Mouse (Mus musculus) gastrocnemius, postnatal 10 days (tissue): ENCODE data around the gene Lage3. TPM values are rescaled to one million over a fixed set of nuclear protein-coding genes. Genes with fewer than 3 reads are reported as not detected.
"Not testable (repeated sequence)": the region's sequence is repeated elsewhere in the genome, so short reads cannot be mapped to it uniquely, and the experiment has no call there.

Experiments used
- DNase-seq: peaks from one replicate; pipeline ENCODE4 v3.0.0; 2021; ENCODE audit warnings: mixed read lengths
- long read RNA-seq, 2 experiments: library from polyadenylated mRNA; stranded (forward); transcript quantifications; one replicate each; pipeline ENCODE4 v2.0.0; 2021
- total RNA-seq, 2 experiments: library from RNA; stranded (reverse); gene quantifications; 2 replicates each; pipeline ENCODE4 v1.2.3; 2021

Lage3 gene
- total RNA-seq: 10 to 100 TPM; 40.6 to 45.2 TPM
- long read RNA-seq, experiment 1, transcript Lage3-201 (3 exons, 761 nt): major isoform, 22 of 25 reads
- long read RNA-seq, experiment 1, partial matches to known transcripts: 2 of 25 reads
- long read RNA-seq, experiment 1, other reads (novel, unspliced or antisense): 1 of 25 reads
- long read RNA-seq, experiment 2, transcript Lage3-201 (3 exons, 761 nt): major isoform, 8 of 11 reads
- long read RNA-seq, experiment 2, partial matches to known transcripts: 0 of 11 reads
- long read RNA-seq, experiment 2, other reads (novel, unspliced or antisense): 2 of 11 reads

DNA sequence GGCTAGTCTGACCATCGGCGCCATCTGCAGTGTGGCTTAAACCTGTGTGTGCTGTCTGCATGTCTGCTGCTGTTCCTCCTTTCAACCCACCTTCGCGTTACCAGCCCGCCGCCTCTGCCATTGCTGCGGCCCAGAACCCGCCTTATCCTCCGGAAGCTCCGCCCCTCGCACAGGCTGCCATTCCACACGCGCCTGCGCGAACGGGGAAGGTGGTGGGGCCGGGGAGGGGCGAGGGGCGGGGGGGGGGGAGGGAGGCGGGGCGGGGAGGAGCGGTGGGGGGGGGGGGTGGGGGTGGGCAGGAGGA, at the start of gene Lage3:
Lage3 (minus strand) TSS at position 152 of the 304 bp plus-strand sequence.
- peak; percentile 70 for DNase-seq

DNA sequence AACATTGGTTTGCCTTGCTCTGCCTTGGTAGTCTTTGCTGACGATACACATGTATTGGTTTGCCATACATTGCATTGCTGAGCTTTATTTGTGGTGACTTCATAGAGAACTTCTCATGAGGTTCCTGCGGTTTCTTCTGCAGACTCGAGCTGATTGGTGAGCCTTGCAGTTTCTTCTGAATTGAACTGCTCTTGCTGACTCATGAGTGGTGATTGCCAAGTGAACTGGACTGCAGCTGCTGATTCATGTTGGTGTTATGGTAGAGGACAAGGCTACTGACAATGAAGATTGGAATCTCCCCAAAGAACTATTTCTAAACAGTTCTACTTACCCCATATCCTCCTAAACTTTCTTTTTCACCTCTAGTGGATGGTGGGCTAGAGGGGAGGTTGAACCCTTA, 46.7 kb upstream of the Lage3 start:
- DNase-seq: no peak

DNA sequence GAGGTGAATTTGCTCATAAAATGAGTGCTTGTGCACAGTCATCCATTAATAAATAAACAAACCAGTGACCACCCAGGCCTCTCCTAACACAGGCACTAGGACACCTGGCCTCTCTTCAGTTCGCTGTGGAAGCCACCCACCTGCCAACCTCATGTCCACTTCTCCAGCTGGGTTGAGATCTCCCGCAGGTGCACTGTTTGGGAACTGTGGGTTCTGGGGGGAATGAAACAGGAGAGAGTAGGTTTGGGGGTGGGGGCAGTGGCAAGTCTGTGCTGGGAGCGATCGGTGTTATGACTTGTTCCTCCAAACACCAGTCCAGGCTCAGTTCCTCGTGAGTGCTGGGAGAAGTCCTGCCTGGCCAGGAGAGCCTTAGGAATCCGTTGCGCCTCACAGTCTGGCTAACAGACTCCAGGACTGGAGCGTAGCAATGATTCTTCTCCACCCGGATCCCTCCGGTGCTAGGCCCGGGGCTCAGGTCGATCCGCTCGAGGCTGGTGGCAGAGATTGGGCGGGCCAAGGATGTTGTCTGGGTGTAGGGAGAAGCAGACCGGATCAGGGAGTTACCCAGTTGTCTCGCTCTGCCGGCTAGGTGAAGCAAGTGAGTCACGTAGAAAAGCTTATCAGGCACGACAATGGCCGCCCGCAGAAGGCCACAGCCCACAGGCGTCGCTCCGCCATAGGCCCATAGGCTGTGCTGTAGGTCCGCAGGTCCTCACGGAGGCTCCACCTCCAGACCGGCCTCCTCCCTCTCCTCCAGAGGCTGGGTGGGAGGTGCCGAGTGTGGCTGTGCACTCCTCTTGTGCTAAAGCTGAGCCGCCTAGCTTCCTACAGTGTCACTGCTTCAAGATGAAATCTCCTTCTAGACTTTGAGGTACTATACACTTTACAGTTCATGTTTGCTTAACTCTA, 39.4 kb upstream of the Lage3 start, which contains the start of the genes Fam3a and Ikbkg:
Fam3a (minus strand) TSS at position 738 of the 909 bp plus-strand sequence.
Ikbkg (plus strand) TSS at position 756 of the 909 bp plus-strand sequence.
- DNase-seq: peak; percentile 62

DNA sequence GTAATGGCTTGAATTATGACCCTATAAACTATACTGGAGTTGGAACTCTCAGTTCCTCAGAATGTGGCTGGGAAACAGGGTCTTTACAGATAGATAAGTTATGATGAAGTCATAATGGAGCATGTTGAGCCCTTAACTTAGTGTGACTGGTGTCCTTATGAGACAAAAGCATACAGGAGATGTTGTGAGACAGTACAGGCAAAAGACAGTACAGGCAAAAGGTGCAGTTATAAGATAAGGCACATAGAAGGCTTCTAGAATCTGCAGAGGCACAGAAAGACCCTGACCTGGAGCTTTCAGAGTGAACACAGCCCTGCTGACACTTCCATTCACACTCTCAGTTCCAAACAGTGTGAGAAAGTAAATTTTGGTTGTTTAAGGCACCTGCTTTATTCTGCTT, 34.7 kb upstream of the Lage3 start:
- no peak for DNase-seq

DNA sequence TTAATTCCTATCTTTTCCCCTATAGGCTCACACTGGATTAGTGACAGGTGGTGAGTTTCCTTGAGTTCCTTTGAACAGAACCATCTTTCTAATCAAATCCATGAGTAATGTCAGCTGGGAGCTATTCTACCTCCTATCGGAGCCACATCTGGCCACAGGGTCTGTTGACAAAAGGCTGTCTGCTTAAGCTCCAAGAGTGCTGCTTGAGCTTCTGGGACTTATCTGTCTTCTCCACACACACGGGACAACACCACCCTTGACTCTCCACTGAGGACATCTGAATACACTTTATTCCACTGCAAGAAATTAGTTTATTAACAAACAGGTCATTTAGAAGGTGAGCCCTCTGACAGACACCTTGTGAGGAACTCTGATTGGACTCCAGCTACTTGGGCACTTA, 31.0 kb upstream of the Lage3 start:
- DNase-seq: no peak

DNA sequence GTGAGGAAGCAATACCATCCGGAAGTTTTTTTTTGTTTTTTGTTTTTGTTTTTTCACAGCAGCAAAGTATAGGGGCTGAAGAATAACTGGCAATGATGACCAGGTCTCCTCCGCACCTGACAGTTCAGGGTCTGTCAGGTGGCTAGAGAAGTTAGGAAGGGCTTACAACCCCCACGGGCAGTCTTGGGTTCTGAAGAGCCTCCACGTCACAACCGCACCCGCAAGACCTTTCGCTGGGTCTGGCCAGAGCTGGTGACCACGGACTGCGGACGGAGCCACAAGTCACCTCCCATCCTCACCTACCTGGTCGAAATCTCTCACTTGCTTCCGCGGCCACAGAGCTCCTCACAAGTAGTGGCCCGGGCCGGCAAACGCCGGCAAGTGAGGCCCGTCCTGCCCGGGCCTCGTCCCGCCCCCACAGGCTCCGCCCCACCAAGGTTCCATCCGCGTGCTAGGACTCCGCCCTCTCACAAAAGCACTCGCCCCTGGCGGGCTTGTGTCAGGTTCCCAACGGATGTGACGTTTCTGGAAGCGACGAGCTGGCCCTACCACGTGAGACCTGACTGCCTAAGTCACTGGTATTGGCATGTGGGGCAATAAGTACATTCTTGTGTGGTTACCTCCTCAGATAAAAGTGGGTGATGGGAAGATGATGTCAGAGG, 19.6 kb upstream of the Lage3 start, which contains the start of the genes Ubl4a and Slc10a3:
Ubl4a (minus strand) TSS at position 331 of the 662 bp plus-strand sequence.
Slc10a3 (minus strand) TSS at position 462 of the 662 bp plus-strand sequence.
- peak; percentile 79 for DNase-seq

DNA sequence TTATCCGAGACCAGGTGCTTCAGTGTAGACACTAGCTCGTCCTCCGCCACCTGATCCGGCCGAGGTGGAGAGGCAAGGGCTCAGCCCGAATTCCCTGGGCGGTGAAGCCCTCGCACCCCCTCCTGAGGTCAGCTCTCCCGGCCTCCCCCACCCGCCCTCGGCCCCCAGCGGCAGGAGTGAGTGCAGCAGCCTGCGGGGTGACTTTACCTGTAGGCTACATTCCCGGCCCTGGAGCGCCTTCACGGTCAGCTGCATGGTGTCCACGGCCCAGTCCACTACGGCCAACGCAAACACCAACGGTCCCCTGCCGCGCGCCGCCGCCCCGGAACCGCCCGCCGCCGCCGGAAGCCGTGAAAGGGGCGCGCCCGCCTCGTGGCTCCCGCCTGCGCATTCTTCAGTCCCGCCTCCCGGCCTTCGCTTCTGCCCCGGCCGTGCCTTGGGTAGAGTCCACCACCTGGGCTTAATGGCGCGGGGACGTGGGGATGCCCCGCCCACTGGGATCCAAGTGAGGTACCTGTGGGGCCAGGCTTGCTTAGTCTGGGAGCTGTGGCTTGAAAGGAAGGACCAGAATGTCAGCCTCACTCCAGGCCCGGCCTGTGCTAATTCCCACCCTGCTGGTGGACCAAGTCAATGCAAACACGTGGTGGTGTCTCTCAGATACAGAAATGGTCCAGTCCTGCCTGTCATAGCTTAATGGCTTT, 14.9 kb upstream of the Lage3 start:
- peak; percentile 70 for DNase-seq

DNA sequence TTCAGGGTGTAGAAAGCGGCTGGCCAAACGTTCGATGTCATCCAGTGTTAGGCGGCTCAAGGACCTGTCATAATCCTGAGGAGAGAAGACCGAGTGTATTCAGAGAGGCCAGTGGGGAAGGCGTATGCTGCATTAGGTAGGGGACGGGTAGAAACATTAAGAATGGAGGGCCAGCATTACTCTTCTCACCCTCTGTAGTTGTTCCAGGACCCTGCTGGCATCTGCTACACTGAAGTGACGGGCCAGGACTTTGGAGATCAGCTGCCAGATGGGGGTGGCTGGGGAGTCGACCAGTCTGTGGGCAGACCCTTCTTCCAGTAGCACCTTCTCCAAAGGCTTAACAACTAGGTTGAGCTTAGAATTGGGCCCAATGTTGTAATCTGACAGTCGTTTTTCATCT, 14.1 kb upstream of the Lage3 start:
- DNase-seq: no peak

DNA sequence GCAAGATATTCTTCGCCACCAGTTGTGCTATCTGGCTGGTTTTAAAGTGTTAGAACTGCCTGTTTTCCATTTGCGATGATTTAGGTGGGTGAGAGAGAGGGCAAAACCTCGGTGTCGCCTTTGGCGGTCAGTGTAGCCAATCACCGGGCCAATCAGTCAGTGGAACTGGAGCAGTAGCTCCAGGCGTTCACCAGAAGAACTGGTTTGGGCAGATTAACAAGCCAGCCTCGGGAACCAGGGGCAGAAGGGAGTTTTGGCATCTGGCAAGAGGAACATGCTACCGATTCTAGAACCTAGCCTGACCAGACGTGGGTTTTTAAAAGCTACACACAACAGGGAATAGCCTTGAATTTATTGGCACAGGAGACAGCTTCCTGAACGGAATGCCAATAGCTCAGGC, 5.8 kb upstream of the Lage3 start:
- no peak for DNase-seq

DNA sequence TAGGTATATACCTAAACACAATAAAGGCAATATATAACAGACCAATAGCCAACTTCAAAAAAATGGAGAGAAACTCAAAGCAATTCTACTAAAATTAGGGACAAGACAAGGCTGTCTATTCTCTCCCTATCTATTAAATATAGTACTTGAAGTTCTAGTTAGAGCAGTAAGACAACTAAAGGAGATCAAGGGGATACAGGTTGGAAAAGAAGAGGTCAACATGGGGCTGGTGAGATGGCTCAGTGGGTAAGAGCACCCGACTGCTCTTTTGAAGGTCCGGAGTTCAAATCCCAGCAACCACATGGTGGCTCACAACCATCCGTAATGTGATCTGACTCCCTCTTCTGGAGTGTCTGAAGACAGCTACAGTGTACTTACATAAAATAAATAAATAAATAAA, 3.7 kb upstream of the Lage3 start:
- not testable (repeated sequence) for DNase-seq

DNA sequence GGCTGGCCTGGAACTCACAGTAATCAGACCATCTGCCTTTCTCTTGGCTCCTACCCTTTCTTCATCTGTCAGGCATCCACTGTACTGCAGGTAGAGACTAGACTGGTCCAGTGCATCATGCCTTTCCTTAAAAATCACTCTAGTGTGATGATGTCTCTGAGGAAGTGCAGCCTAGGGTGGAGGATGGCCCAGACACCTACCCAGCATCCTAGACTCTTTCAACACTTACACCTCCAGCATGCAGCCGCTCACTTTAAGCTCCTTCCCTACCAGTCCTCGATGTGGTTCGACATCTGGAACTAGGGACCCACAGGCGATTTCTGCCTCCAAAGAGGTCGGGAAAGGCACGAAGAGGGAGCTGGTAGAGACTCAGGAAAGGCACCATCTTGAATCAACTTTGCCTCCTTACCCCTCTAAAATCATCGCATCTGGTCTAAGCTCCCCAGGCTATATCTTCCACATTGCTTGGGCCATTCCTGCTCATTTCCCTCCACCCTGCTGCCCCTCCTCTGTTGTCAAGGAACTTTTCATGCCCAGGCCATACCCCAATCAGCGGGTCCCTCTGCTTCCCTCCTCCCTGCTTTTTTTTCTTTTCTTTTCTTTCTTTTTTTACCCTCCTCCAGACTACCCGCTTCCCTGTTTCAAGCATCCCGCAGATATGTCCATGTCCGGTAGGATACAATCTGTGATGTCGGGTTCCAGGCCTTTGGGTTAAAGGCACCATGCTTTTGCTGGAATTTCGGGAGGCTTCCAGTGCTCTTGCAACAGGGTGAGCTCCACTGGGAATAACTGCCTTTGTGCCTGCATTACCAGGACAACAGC, 562 bp downstream of the Lage3 start:
- no peak for DNase-seq

DNA sequence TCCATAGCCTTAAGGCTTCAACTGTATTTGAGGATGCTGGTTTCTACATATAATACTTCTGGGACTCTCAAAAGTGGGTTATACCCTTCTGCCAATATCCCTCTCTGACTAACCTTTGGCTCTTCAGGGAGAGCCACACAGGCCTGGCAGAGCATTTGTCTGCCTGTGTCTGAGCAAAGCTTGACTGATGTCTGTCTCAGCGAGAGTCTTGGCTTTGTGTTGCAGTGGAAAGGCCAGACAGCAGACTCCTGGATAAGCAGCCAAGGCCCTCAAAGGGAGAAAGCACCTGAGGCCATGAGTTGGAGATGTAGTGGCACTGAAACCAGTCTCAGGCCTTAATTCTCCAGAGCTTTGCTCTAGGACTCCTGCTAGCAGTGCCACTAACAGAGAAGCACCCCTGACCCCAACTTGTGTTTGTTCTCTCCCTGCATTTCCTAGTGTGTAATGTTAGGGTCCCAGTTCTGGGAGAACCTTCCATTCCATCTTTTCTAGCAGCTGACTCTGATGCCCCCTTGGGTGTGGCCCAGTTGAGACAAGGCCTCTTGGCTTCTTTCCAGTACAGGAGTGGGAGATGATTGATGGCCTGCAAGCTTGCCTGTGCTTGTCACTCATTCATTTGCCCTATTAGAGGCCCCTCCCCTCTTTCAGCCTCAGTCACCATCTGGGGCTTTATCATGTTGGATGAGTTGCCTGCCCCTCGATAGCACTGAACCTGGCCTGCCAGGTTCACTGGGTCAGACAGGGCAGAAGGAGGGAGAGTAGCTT, 23.1 kb downstream of the Lage3 start:
- no peak for DNase-seq

DNA sequence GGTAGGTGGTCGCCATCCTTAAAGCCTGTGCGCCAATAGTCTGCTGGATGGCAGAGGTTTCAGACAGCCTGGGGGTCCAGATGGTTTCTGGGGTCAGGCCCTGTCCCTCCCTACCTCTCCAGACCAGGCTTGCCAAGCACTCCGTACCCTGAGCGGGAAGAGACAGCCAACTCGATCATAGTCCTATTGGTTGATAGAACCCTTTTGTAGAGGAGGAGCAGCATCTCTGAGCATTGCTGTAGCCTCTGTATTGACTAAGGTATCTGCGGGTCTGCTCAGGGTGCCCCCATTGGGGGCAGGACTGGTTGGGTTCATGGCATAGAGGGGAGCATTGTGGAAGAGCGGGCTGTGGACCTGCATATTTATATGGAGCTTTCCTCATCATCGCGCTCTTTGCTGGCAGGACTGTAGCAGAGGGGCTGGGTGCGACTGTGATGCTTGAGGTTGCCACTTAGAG, 24.2 kb downstream of the Lage3 start:
- no peak for DNase-seq

DNA sequence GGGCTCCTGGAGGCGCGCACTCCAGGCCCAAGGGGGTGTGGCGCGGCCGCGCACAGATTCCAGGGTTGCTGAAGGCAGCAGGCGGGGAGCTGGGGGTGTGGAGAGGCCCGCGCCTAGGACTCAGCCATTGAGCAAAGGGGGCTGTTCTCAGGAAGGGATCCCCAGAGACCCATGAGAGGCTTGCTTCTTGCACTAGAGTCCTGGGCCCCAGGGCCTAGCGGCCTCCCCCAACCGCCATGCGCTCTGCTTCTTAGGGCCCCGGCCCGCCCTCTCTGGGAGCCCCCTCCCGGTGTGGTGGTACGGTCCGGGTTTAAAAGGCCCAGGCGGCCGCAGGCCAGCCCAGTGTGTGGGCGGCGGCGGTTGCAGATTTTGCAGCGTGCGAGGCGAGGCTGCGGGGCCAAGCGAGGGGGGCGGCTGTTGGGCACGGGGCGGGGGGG, 24.7 kb downstream of the Lage3 start, which contains the start of gene Plxna3:
Plxna3 (plus strand) TSS at position 342 of the 437 bp plus-strand sequence.
- DNase-seq: peak; percentile 67

DNA sequence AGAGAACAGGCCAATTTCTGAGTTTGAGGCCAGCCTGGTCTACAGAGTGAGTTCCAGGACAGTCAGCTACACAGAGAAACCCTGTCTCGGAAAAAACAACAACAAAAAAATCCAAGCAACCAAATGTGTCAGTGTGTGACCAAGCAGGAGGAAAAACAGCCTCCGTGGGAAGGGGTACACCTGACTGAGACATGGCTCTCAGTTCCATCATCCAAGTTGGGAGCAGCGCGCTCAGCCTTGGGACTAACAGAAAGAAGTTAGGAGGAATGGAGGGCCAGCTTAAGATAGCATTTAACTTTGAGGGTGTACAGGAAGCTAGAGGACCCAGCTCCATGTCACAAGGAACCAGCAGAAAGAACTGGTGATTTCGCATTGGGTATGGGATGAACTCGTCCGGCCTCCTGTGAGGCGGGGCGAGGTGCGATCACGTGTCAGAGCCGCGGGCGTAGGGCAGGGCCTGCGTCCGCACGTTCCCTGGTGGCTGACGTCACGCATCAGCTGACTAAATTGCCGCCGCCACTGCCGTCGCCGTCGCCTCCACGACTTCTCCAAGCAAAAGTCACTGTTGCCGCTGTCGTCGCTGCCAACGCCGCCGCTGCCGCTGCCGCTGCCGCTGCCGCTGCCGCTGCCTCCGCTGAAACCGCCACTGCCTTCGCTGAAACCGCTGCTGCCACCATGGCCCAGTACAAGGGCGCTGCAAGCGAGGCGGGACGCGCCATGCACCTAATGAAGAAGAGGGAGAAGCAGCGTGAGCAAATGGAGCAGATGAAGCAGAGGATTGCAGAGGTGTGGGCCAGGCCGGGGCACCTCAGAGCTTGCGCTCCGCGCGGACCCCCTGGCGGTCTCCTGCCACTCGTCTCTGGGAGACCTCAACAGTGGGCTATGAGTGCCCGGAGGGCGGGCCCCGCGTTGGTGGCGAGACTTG, 40.6 kb downstream of the Lage3 start, which contains the start of gene Fam50a:
Fam50a (plus strand) TSS at position 494 of the 925 bp plus-strand sequence.
- DNase-seq: peak; percentile 82

DNA sequence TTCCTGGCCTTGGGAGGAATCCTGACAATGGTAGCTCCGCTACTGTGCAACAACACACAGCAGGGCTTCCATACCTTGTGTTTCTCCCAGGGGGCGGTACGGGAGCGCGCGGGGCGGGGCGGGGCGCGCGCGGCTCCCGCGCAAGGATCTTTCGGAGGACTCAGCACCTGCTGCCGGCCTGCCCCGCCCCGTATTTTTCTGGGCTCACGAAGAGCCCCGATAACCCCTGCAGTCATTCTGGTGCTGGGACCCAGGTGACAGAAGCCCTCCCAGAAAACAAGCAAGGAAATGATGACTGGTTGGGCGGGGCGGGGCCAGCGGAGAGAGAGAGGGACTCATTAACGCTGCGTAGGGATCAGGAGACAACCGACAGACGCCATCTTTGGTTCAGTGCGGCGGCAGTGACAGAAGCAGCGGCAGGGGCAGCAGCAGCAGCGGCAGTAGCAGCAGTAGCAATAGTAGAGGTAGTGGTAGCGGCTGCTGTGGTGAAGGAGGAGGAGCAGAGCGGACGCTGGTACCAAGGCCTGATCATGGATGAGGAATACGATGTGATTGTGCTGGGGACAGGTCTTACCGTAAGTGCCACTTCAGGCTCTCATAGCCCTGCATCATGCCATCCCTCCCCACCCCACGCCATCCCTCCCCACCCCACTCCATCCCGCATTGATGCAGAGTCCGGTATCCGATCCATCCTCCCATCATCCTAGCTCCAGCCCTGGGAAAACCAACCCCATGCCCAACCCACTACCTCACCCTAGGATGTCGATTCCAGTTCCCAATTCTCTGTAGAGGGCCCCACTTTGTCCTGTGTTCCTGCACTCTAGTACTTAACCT, 48.3 kb downstream of the Lage3 start, which contains the start of gene Gdi1:
Gdi1 (plus strand) TSS at position 132 of the 834 bp plus-strand sequence.
- DNase-seq: peak; percentile 64
